8 mouse cellular contexts compared by ENCODE assay signal in genomic region chr8:117801443-117802298, GRCm38 (mm10). TPM values are rescaled to one million over a fixed set of nuclear protein-coding genes. Genes with fewer than 3 reads are reported as not detected.
DNase-seq lines count a peak whose midpoint lies in the region; ATAC-seq lines count a peak whose summit lies in the region.

Gene Mphosph6 (minus strand): TSS chr8:117801943.

- H3K4me1 ChIP-seq in hindbrain, embryonic 12.5 days, result peaks cover 24% of the 10 kb centered on the region

- WGBS in hindbrain, embryonic 12.5 days, result under 1% methylated on average over 65 of the region's 65 CpGs

- H3K36me3 ChIP-seq in hindbrain, embryonic 12.5 days, result peaks cover 20% of the 10 kb centered on the region

- H3K4me2 ChIP-seq in hindbrain, embryonic 12.5 days (replicated peaks), result peak within 1 kb of the TSS; percentile 63

- peak; percentile 98 for ATAC-seq in hindbrain, embryonic 12.5 days (ENCODE audit: low FRiP score)

- H3K4me3 ChIP-seq in hindbrain, embryonic 12.5 days, result peak within 1 kb of the TSS; percentile 51

- peak; percentile 100 for DNase-seq in NIH3T3 (ENCODE audit: low read depth)
- DNase-seq in cerebellum, postnatal 10 days, result peak; percentile 98 to 99
- DNase-seq in frontal cortex, postnatal 10 days (ENCODE audit: low spot score in 2 of 2), result peak; percentile 92 to 93
- peak; percentile 90 to 96 for DNase-seq in layer of hippocampus, postnatal 14 days (ENCODE audit: low spot score in 2 of 2)
- peak; percentile 98 for DNase-seq in lung, postnatal 14 days
- peak; percentile 97 for DNase-seq in retina, adult 2 months (ENCODE audit: low read depth, low spot score)
- peak; percentile 95 for DNase-seq in thymus, postnatal 36 days

- H3K9me3 ChIP-seq in hindbrain, embryonic 12.5 days (replicated peaks), result no peaks in the 10 kb centered on the region

- no peaks in the 10 kb centered on the region for H3K27me3 ChIP-seq in hindbrain, embryonic 12.5 days

- peak within 1 kb of the TSS; percentile 84 for H3K27ac ChIP-seq in hindbrain, embryonic 12.5 days

- peak within 1 kb of the TSS; percentile 74 for H3K9ac ChIP-seq in hindbrain, embryonic 12.5 days

RNA-seq across cellular contexts. Expression of gene Mphosph6, which starts in this region (rescaled TPM):
- polyA plus RNA-seq in hindbrain, embryonic 12.5 days (2016; fragmentation: Nextera tagmentation; extraction: Ambion mirVana), result 45.8 and 46.6 TPM in 2 replicates
- 10 to 100 TPM; 21.8 to 24.9 TPM for total RNA-seq in layer of hippocampus, postnatal 14 days (2021)

Comparison
In these comparisons a context has a peak if more than half of its experiments do, and no peak if none do; other contexts are left out.
1. Peak in every context shown above with its lines: DNase-seq, ATAC-seq, H3K4me3 ChIP-seq and H3K27ac ChIP-seq.